Mouse (Mus musculus) liver, embryonic 13.5 days (tissue): ENCODE results near the gene Flt3l. TPM values are rescaled to one million over a fixed set of nuclear protein-coding genes. Genes with fewer than 3 reads are reported as not detected.

ENCODE experiments used
- ATAC-seq: fragments of 200-750 bp; cut with Nextera tagmentation; 2 replicates; pipeline ENCODE4 v1.8.0; 2017; ENCODE audit warnings: low read depth, mild to moderate bottlenecking, moderate number of reproducible peaks, moderate library complexity
- DNase-seq: peaks from one replicate; pipeline ENCODE4 v3.0.0; 2022
- H3K27ac ChIP-seq: fragments of 300-500 bp; sonication (generic); 2 replicates; pipeline ENCODE4 v1.5.1; 2015; ENCODE audit warnings: moderate library complexity, mild to moderate bottlenecking, inconsistent platforms
- H3K27me3 ChIP-seq: fragments of 300-500 bp; sonication (generic); 2 replicates; pipeline ENCODE4 v1.6.1; 2015; ENCODE audit warnings: mild to moderate bottlenecking, inconsistent platforms
- H3K36me3 ChIP-seq: fragments of 300-500 bp; sonication (generic); 2 replicates; pipeline ENCODE4 v1.6.1; 2015; ENCODE audit warnings: mild to moderate bottlenecking, inconsistent platforms
- H3K4me1 ChIP-seq: fragments of 300-500 bp; sonication (generic); replicated peaks from 2 replicates; pipeline ENCODE4 v1.6.1; 2015; ENCODE audit warnings: inconsistent platforms
- H3K4me2 ChIP-seq: fragments of 300-500 bp; sonication (generic); 2 replicates; pipeline ENCODE4 v1.6.1; 2015; ENCODE audit warnings: inconsistent platforms, mild to moderate bottlenecking, moderate library complexity
- H3K4me3 ChIP-seq: fragments of 300-500 bp; sonication (generic); replicated peaks from 2 replicates; pipeline ENCODE4 v1.5.1; 2015; ENCODE audit warnings: mild to moderate bottlenecking, inconsistent platforms
- H3K9ac ChIP-seq: fragments of 300-500 bp; sonication (generic); 2 replicates; pipeline ENCODE4 v1.6.1; 2015; ENCODE audit warnings: mild to moderate bottlenecking, inconsistent platforms
- H3K9me3 ChIP-seq: fragments of 300-500 bp; sonication (generic); replicated peaks from 2 replicates; pipeline ENCODE4 v1.6.1; 2016; ENCODE audit warnings: inconsistent platforms
- WGBS: fragments of 180-500 bp; shearing (Covaris S2); methylation state at CpG from one replicate; pipeline ENCODE4 v1.1.7; 2015; ENCODE audit not compliant: insufficient replicate concordance; 5-methylcytosine and 5-hydroxymethylcytosine counted together
- polyA plus RNA-seq: library from polyadenylated mRNA; unstranded; fragments of >200 nt; fragmentation: Nextera tagmentation; extraction: Ambion mirVana; gene quantifications from 2 replicates; pipeline ENCODE4 v1.2.1, GENCODE M21; 2015

Flt3l gene
- polyA plus RNA-seq, 1 experiment from 2014 or later = 5.4 TPM

DNA sequence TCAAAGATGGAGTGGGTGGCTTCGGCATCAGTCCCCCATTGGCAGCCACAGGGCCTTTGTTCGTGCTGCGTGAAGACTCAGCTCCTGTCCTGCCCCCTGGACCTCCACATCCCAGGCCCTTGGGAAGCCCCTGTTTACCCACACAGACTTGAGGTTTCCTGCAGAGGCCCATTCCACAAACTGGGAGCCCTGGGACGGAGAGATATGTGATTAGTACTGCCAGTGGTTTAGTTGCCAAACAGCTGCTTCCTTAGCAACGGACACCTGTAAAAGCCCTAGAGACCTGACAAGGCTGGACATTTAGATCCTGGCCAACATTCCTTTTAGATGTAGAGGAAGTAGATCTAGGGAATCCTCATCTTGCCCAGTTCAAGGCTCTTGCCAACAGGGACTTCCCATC is 5.7 kb upstream of the Flt3l start:
- H3K4me1 ChIP-seq = peaks cover 29% of the 10 kb centered on the region
- H3K27me3 ChIP-seq = no peaks in the 10 kb centered on the region
- no peak overlapping the region for H3K9ac ChIP-seq
- H3K4me2 ChIP-seq = no peak overlapping the region
- ATAC-seq = no peak
- DNase-seq = no peak
- H3K4me3 ChIP-seq = no peak overlapping the region
- 73% methylated on average over 5 of the region's 5 CpGs for WGBS
- no peak overlapping the region for H3K27ac ChIP-seq
- H3K9me3 ChIP-seq = no peaks in the 10 kb centered on the region
- peaks cover 51% of the 10 kb centered on the region for H3K36me3 ChIP-seq

- DNase-seq = no peak
- Histone ChIP-seq H3K4me2 (no peak overlapping the region), H3K9me3 (no peaks in the 10 kb centered on the region), H3K27ac (no peak overlapping the region), H3K4me1 (peaks cover 35% of the 10 kb centered on the region), H3K9ac (no peak overlapping the region), H3K36me3 (peaks cover 46% of the 10 kb centered on the region), H3K4me3 (no peak overlapping the region), H3K27me3 (no peaks in the 10 kb centered on the region)
- WGBS = 83% methylated on average over 3 of the region's 3 CpGs
- ATAC-seq = no peak
Measured at GRCm38 (mm10) chr7:45141319-45141718, 5.1 kb upstream of the Flt3l start.

DNA sequence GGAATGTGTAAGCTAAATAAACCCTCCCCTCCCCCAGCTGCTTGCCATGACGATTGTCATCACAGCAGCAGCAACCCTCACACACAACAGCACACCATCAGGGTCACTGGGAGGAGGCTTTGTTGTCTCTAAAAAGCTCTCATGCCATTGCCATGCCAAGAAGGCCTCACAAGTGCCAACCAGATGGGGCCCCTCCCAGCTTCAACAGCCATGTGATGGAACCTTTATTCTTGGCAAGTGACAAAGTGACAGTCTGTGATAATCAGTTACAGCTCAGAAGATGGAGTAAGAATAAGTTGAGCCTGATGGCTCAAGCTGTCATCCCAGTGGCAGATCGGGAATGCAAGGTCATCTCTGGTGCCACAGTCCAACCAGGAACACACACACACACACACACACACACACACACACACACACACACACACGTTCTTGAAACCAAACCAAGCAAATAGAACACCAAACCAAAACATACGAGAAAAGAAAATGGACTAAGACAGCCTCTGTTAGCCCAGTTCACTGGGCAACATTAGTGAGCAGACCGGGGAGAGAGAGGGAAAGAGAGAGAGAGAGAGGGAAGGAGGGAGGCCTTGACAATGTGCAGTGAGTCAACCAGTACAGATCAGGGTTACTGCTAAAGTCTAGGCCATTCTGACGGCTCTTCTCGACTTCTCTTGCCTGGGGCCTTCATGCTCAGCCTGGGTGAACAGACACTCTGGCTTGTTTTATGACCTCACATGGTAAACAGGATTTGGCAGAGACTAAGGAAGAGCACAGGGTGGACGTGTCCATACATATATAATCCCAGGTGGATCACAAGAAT is 3.9 kb upstream of the Flt3l start:
- Histone ChIP-seq H3K27me3 (no peaks in the 10 kb centered on the region), H3K4me2 (no peak overlapping the region)
- 61% methylated on average over 8 of the region's 8 CpGs for WGBS

DNA sequence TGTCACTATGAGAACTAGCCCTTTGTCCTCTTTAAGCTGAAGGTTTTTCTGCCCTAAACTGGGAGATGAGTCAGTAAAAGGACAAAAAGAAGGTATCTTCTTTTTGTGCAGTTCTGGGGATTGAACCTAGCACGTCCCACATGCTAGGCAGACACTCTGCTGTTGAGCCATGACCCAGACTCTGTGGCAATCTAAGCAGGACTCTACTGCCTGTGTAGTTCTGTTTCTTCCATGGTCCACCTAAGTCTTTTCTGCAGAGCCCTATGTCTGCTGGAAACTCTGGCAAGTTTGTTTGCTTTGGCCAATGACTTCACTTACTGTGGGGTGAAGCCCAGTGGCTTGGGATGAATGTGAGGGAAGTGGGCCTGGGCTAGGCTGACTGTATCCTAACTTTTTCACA is 2.2 kb upstream of the Flt3l start:
- peak overlapping the region; percentile 89; the same call in 1 of the 2 replicates for H3K27ac ChIP-seq
- H3K4me1 ChIP-seq = peaks cover 60% of the 10 kb centered on the region
- DNase-seq (no peak), ATAC-seq (no peak)
- peak overlapping the region; percentile 87; the same call in 1 of the 2 replicates for H3K9ac ChIP-seq
- H3K36me3 ChIP-seq = peaks cover 21% of the 10 kb centered on the region
- 56% methylated on average over 1 of the region's 1 CpGs for WGBS
- peak overlapping the region; percentile 95 for H3K4me2 ChIP-seq
- no peak overlapping the region for H3K4me3 ChIP-seq
- H3K9me3 ChIP-seq = no peaks in the 10 kb centered on the region
- H3K27me3 ChIP-seq = no peaks in the 10 kb centered on the region

More for the DNA sequence above, 3.9 kb upstream of the Flt3l start:
- H3K27ac ChIP-seq = no peak overlapping the region
- H3K4me1 ChIP-seq = peaks cover 43% of the 10 kb centered on the region
- no peak overlapping the region for H3K4me3 ChIP-seq
- H3K9ac ChIP-seq = no peak overlapping the region
- ATAC-seq = no peak
- no peak for DNase-seq
- no peaks in the 10 kb centered on the region for H3K9me3 ChIP-seq
- peaks cover 34% of the 10 kb centered on the region for H3K36me3 ChIP-seq

GRCm38 (mm10) chr7:45137171-45138006 is 1.2 kb upstream of the Flt3l start:
- peaks cover 62% of the 10 kb centered on the region for H3K4me1 ChIP-seq
- DNase-seq = peak; percentile 71
- peak overlapping the region; percentile 87 for H3K9ac ChIP-seq
- peak overlapping the region; percentile 89 for H3K27ac ChIP-seq
- H3K9me3 ChIP-seq = no peaks in the 10 kb centered on the region
- peaks cover 16% of the 10 kb centered on the region for H3K36me3 ChIP-seq
- H3K27me3 ChIP-seq = no peaks in the 10 kb centered on the region
- H3K4me3 ChIP-seq = 0 out of 2 replicates have a peak overlapping the region, but pooled peaks have one; percentile 0
- WGBS = 10% methylated on average over 12 of the region's 12 CpGs
- peak overlapping the region; percentile 95 for H3K4me2 ChIP-seq
- ATAC-seq = peak; percentile 68

GRCm38 (mm10) chr7:45135370-45135769 is 862 bp downstream of the Flt3l start:
- 26% methylated on average over 3 of the region's 3 CpGs for WGBS
- Histone ChIP-seq H3K9me3 (no peaks in the 10 kb centered on the region), H3K27me3 (no peaks in the 10 kb centered on the region), H3K4me3 (peak overlapping the region; percentile 82), H3K4me1 (peaks cover 78% of the 10 kb centered on the region), H3K9ac (peak overlapping the region; percentile 87), H3K36me3 (peaks cover 11% of the 10 kb centered on the region; the same call in 1 of the 2 replicates), H3K27ac (peak overlapping the region; percentile 89), H3K4me2 (peak overlapping the region; percentile 95)
- ATAC-seq = peak; percentile 5; the same call in 1 of the 2 replicates
- no peak for DNase-seq

GRCm38 (mm10) chr7:45134544-45135026 is 1.6 kb downstream of the Flt3l start:
- peak; percentile 76 for DNase-seq
- H3K4me2 ChIP-seq = peak overlapping the region; percentile 95
- WGBS = 4% methylated on average over 12 of the region's 12 CpGs

DNA sequence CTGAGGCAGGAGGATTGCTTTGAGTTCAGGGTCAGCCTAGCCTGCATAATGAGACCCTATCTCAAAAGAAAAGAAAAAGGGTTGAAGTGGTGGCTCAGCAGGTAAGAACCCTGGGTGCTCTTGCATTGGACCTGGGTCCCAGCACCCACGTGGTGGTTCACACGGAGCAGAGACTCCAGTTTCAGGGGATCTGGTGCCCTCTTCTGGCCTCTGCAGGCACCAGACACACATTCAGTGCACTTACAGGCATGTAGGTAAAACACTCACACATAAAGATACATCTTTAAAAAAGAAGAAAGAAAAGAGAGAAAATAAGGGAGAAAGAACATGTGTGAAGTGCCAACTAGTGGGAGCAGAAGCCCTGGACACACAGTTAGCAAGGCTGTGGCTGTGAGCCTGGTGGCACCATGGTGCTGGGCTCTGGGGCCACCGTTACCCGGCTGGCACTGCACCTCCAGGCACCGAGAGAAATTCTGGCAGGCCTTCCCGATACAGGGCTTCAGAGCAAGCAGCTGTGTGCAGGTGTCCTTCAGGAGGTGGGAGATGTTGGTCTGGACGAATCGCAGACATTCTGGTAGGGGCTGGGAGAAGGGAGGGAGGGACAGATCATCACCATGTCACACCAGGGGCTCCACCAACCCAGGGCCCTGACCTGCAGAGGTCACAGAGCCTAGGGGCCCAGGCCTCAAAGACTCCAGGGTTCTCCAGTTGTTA is 2.6 kb downstream of the Flt3l start:
- DNase-seq (no peak), ATAC-seq (no peak)
- H3K4me2 ChIP-seq = 0 out of 2 replicates have a peak overlapping the region, but pooled peaks have one; percentile 95
- H3K27ac ChIP-seq = 0 out of 2 replicates have a peak overlapping the region, but pooled peaks have one; percentile 89
- no peaks in the 10 kb centered on the region for H3K27me3 ChIP-seq
- H3K9me3 ChIP-seq = no peaks in the 10 kb centered on the region
- H3K4me3 ChIP-seq = no peak overlapping the region
- H3K4me1 ChIP-seq = peaks cover 77% of the 10 kb centered on the region
- 78% methylated on average over 8 of the region's 8 CpGs for WGBS
- H3K36me3 ChIP-seq = peaks cover 11% of the 10 kb centered on the region; the same call in 1 of the 2 replicates
- no peak overlapping the region for H3K9ac ChIP-seq

More at GRCm38 (mm10) chr7:45134544-45135026, 1.6 kb downstream of the Flt3l start:
- H3K4me3 ChIP-seq = peak overlapping the region; percentile 82
- peak overlapping the region; percentile 89 for H3K27ac ChIP-seq
- peak; percentile 45 for ATAC-seq
- H3K27me3 ChIP-seq = no peaks in the 10 kb centered on the region
- H3K36me3 ChIP-seq = peaks cover 11% of the 10 kb centered on the region; the same call in 1 of the 2 replicates
- no peaks in the 10 kb centered on the region for H3K9me3 ChIP-seq
- peaks cover 80% of the 10 kb centered on the region for H3K4me1 ChIP-seq
- peak overlapping the region; percentile 87 for H3K9ac ChIP-seq

DNA sequence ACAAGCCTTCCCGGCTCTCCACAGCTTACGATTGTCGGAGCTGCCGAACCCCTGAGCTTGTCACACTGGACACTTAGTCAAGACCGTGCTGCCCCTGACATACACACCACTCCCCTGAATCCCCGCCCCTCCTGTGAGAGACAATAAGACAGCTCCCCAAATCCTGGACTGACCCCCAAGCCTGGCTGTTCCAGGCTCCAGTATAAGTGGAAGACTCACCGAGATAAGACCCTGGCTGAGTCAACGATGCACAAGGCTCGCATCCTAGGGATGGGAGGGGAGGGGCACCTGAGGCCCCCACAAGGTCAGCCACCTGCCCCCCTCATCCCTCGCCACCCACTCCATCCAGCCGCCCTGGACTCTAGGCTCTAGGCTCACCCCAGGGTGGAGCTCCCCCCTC is 4.4 kb downstream of the Flt3l start:
- no peak for DNase-seq
- Histone ChIP-seq H3K27ac (no peak overlapping the region; the same call in 1 of the 2 replicates), H3K4me3 (no peak overlapping the region), H3K27me3 (no peaks in the 10 kb centered on the region), H3K9ac (0 out of 2 replicates have a peak overlapping the region, but pooled peaks have one; percentile 30), H3K36me3 (peaks cover 22% of the 10 kb centered on the region), H3K9me3 (no peaks in the 10 kb centered on the region), H3K4me1 (peaks cover 72% of the 10 kb centered on the region), H3K4me2 (no peak overlapping the region)
- ATAC-seq = no peak
- WGBS = 79% methylated on average over 11 of the region's 11 CpGs

DNA sequence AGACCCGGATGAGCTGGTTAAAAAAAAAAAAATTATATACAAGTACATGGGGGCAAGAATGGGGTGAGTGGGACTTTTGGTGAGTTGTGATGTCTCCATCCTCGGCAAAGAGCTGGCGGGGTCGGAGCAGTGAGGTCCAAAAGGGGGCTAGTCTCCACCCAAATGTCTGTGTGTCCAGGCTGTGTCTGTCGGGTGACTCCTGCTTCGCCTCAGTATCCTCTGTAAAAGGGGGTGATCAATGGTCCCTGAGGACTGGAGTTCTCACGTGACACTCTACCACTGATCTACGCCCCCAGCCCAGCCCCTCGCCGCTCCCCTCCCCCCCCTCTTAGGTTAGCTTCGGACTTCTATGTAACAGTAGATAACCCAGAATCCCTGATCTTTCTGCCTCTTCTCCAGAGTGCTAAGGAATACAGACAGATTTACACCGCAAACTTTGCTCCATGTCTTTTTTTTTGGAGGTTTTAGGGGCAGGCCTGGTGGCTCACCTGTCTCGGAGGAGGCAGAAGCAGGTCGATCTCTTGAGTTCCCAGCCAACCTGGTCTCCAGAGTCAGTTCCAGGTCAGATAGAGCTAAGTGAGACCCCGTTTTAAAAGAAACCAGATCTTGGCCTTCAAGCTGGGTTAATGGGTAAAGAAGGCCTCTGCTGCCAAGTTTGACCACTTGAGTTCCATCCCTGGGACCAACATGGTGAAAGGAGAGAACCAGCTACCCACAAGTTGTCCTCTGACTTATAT is 6.3 kb downstream of the Flt3l start:
- peak overlapping the region; percentile 91 for H3K27ac ChIP-seq
- ATAC-seq (no peak), DNase-seq (no peak)
- 38% methylated on average over 15 of the region's 15 CpGs for WGBS
- H3K27me3 ChIP-seq = no peaks in the 10 kb centered on the region
- H3K9ac ChIP-seq = peak overlapping the region; percentile 83
- no peaks in the 10 kb centered on the region for H3K9me3 ChIP-seq
- peaks cover 41% of the 10 kb centered on the region for H3K36me3 ChIP-seq
- peaks cover 76% of the 10 kb centered on the region for H3K4me1 ChIP-seq
- H3K4me3 ChIP-seq = peak overlapping the region; percentile 71
- H3K4me2 ChIP-seq = peak overlapping the region; percentile 87
